Mouse (Mus musculus) hindbrain, embryonic 16.5 days (tissue): Measurements from ENCODE around the gene Exoc6b. TPM values are rescaled to one million over a fixed set of nuclear protein-coding genes. Genes with fewer than 3 reads are reported as not detected.

Experiments used
- ATAC-seq: fragments of 200-750 bp; cut with Nextera tagmentation; 2 replicates; pipeline ENCODE4 v1.8.0; 2017; ENCODE audit warnings: moderate TSS enrichment, moderate library complexity
- H3K27ac ChIP-seq: fragments of 300-500 bp; sonication (generic); 2 replicates; pipeline ENCODE4 v1.5.1; 2014; ENCODE audit warnings: low read depth, mild to moderate bottlenecking, control low read depth, low read length, moderate library complexity
- H3K27me3 ChIP-seq: fragments of 300-500 bp; sonication (generic); replicated peaks from 2 replicates; pipeline ENCODE4 v1.6.1; 2014; ENCODE audit warnings: low read length; ENCODE audit not compliant: control insufficient read depth, insufficient read depth
- H3K36me3 ChIP-seq: fragments of 300-500 bp; sonication (generic); 2 replicates; pipeline ENCODE4 v1.6.1; 2014; ENCODE audit warnings: mild to moderate bottlenecking, low read length, moderate library complexity, mixed read lengths; ENCODE audit not compliant: control insufficient read depth, insufficient read depth
- H3K4me1 ChIP-seq: fragments of 300-500 bp; sonication (generic); 2 replicates; pipeline ENCODE4 v1.6.1; 2014; ENCODE audit warnings: low read depth, low read length; ENCODE audit not compliant: control insufficient read depth, insufficient read depth
- H3K4me2 ChIP-seq: fragments of 300-500 bp; sonication (generic); 2 replicates; pipeline ENCODE4 v1.6.1; 2014; ENCODE audit warnings: mild to moderate bottlenecking, low read length, control low read depth, moderate library complexity
- H3K4me3 ChIP-seq: fragments of 300-500 bp; sonication (generic); 2 replicates; pipeline ENCODE4 v1.5.1; 2014; ENCODE audit warnings: mild to moderate bottlenecking, low read length, control low read depth, moderate library complexity
- H3K9ac ChIP-seq: fragments of 300-500 bp; sonication (generic); 2 replicates; pipeline ENCODE4 v1.6.1; 2014; ENCODE audit warnings: low read depth, mild to moderate bottlenecking, control low read depth, low read length, moderate library complexity
- H3K9me3 ChIP-seq: fragments of 300-500 bp; sonication (generic); 2 replicates; pipeline ENCODE4 v1.6.1; 2014; ENCODE audit warnings: mild to moderate bottlenecking, low read length, moderate library complexity; ENCODE audit not compliant: control insufficient read depth
- WGBS: fragments of 180-500 bp; shearing (Covaris S2); extraction: QIAGEN DNeasy Blood & Tissue Kit; methylation state at CpG from one replicate; pipeline ENCODE4 v1.1.7; 2014; 5-methylcytosine and 5-hydroxymethylcytosine counted together
- polyA plus RNA-seq: library from polyadenylated mRNA; unstranded; fragments of >200 nt; fragmentation: Nextera tagmentation; extraction: Ambion mirVana; gene quantifications from 2 replicates; pipeline ENCODE4 v1.2.1, GENCODE M21; 2015

The Exoc6b gene
- polyA plus RNA-seq, 1 experiment from 2014 or later: 46.5 TPM

DNA sequence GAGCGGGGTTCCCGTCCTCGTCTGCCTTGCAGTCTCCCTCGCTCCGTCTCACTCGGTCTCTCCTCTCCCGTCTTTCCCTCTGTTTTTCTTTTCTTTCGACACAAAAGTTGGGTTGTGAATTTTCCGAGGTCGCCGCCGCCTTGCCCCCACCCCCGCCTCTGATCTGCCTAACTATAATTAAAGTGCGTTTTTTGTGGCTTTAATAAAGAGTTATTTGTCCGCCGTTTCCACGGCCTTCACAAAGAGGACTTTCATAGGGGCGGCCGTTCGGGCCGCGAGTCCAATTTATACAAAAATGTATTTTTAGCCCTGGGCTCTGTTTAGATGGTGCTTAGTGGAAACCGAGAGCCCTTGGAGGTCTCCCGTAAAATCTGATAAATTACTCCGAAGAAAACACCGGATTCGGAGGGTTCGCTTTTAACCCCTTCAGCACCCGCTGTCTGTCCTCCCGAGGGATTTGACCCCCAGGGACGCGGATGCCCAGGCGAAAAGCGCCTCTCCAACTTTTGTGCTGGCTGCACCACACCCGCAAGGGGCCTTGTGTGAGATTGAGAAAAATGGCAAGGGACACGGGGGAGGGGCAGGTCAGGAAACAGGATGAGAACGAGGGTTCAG lies 483.5 kb downstream of the Exoc6b start:
- Histone ChIP-seq H3K9ac (peak overlapping the region; percentile 54), H3K4me3 (peak overlapping the region; percentile 53), H3K9me3 (no peaks in the 10 kb centered on the region), H3K4me2 (peak overlapping the region; percentile 76), H3K27me3 (peaks cover 49% of the 10 kb centered on the region), H3K4me1 (peaks cover 60% of the 10 kb centered on the region), H3K27ac (no peak overlapping the region; the same call in 1 of the 2 replicates), H3K36me3 (no peaks in the 10 kb centered on the region)
- under 1% methylated on average over 37 of the region's 37 CpGs for WGBS
- ATAC-seq: no peak

DNA sequence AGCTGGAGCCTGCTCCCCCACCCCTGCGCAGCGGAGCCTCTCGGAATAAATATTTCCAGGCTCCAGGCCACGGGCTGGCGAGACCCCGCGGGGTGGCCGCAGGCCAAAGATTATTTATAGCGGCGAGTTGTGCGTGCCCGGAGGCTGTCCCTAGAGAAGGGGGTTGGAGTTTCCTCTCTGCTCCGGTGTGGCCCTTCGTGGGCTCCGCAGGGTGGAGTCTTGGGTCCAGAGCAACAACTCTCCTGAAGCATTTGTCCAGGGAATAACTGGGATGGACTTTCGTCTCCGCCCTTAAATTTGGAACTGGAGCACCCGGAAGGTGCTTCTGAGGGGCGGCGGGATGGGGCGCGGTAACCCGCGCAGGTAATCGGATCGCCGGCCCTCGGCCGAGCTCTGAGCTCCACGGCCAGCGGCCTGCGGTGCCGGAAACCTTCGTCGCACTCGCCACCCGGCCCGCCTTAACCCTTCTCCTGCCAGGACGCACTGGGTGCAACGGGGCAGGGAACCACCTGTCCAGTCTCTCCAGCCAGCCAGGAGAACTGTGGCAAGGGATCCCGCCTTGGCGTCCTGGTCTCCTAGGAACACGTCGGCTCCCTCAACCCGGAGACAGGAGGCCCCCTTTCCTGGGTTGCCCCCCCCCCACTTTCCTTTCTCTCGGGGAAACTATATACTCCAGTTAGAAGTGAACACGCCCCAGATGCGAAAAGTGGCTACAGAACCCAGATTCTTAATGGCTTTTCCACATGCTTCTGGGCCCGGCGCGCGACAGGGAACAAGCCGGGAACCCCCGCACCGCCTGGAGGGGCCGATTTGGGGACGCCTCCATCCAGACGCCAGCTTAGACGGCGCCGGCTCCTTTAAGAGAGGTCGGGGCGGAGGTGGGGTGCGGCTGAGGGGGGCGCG lies 484.3 kb downstream of the Exoc6b start:
- peak overlapping the region; percentile 53 for H3K4me3 ChIP-seq
- H3K27ac ChIP-seq: peak overlapping the region; percentile 29; the same call in 1 of the 2 replicates
- H3K4me2 ChIP-seq: peak overlapping the region; percentile 76
- peaks cover 51% of the 10 kb centered on the region for H3K27me3 ChIP-seq
- H3K4me1 ChIP-seq: peaks cover 58% of the 10 kb centered on the region
- no peaks in the 10 kb centered on the region for H3K9me3 ChIP-seq
- no peaks in the 10 kb centered on the region for H3K36me3 ChIP-seq
- peak overlapping the region; percentile 54 for H3K9ac ChIP-seq
- ATAC-seq: no peak
- whole genome bisulfite sequencing: under 1% methylated on average over 65 of the region's 66 CpGs

DNA sequence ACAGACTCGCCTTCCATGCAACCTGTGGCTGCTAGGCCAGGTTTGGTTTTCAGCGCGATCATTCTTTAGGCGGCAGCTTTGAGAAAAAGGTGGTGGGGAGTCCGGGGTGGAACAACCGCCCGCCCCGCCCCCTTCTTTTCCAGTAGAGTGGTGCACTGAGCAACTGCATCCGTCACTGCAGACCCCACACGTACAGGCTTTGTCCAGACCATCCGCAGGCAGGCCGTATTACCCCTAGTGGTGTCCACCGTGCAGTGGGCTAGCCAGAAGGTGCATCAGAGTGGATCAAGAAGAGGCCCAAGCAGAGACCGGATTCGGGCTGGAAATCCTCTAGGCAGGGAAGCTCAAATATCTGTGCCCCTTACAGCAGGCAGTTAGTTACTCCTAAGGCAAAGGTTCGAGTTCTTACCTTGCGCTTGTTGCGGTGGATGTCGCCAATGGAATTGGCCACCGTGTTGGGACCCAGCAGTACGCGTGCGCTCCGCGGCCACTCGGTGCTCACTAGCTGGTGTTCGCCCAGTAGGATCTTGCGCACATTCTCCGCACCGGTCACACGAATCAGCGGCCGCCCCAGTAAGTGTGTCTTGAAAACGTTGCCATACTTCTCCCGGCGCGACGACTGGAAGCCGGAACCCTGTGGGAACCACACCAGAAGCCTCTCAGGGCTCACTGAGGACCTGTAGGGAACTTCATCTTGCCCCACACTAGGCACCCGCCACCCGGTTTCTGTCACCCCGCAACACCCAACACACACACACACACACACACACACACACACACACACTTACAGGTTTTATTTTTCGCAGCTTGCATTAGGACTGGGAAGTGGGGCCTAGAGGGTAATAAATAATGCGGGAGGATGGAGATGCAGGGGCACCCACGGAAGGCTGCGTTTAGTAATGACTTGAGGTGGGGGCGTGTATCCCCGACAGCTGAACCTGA lies 485.2 kb downstream of the Exoc6b start:
- 1% methylated on average over 48 of the region's 48 CpGs for WGBS
- H3K36me3 ChIP-seq: no peaks in the 10 kb centered on the region
- no peak for ATAC-seq
- peak overlapping the region; percentile 53 for H3K4me3 ChIP-seq
- H3K27ac ChIP-seq: peak overlapping the region; percentile 40; the same call in 1 of the 2 replicates
- peaks cover 49% of the 10 kb centered on the region for H3K27me3 ChIP-seq
- H3K4me2 ChIP-seq: peak overlapping the region; percentile 76
- H3K9me3 ChIP-seq: no peaks in the 10 kb centered on the region
- peaks cover 50% of the 10 kb centered on the region for H3K4me1 ChIP-seq
- H3K9ac ChIP-seq: peak overlapping the region; percentile 54

DNA sequence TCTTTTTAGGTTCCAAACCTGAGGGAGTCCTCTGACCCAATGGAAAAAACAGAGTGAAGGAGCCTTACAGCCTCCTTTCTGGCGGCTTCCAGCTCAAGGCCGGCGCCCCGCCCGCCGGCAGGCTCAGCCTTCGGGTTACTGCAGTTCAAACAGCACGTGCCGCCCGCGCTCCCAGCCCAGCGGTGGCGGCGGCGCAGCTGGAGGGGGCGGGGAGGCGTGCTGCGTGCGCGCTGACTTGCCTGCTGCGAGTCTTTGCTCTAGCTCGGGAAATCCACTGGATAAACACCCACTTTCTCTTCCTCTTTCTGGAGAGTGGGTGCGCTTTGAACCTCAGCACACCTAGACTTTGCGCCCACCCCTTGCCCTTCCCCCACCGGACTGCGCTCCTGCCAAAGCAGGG lies 485.9 kb downstream of the Exoc6b start:
- H3K27ac ChIP-seq: peak overlapping the region; percentile 40; the same call in 1 of the 2 replicates
- H3K4me2 ChIP-seq: peak overlapping the region; percentile 76
- no peaks in the 10 kb centered on the region for H3K9me3 ChIP-seq
- H3K4me3 ChIP-seq: peak overlapping the region; percentile 53
- H3K4me1 ChIP-seq: peaks cover 44% of the 10 kb centered on the region
- no peaks in the 10 kb centered on the region for H3K36me3 ChIP-seq
- WGBS: under 1% methylated on average over 26 of the region's 26 CpGs
- ATAC-seq: 0 out of 2 replicates have a peak, but pooled peaks have one; percentile 16
- peaks cover 50% of the 10 kb centered on the region for H3K27me3 ChIP-seq
- peak overlapping the region; percentile 49 for H3K9ac ChIP-seq

DNA sequence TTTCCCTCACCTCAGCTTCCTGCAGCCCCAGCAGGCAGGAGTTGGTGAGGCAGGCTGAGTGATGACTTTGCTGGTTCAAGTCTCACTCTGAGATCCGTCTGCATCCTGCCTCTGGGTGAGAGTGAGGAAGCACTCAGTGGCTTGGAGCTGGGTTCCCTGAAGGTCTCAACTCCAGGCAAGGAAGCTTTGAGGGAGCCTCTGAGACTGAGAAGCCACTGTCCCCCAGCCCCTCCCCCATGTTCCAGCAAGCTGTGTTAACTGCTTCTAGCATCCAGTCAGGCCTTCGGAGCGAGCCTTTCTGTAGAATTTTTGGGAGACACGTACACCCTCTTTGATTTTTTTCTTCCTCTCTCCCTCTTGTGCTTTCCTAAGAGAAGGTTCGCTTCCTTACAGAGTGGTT lies 486.5 kb downstream of the Exoc6b start:
- Histone ChIP-seq H3K36me3 (no peaks in the 10 kb centered on the region), H3K4me3 (no peak overlapping the region), H3K4me2 (peak overlapping the region; percentile 76), H3K9me3 (no peaks in the 10 kb centered on the region), H3K27ac (no peak overlapping the region; the same call in 1 of the 2 replicates), H3K27me3 (peaks cover 47% of the 10 kb centered on the region), H3K4me1 (peaks cover 39% of the 10 kb centered on the region), H3K9ac (no peak overlapping the region)
- 26% methylated on average over 5 of the region's 5 CpGs for WGBS
- ATAC-seq: no peak

DNA sequence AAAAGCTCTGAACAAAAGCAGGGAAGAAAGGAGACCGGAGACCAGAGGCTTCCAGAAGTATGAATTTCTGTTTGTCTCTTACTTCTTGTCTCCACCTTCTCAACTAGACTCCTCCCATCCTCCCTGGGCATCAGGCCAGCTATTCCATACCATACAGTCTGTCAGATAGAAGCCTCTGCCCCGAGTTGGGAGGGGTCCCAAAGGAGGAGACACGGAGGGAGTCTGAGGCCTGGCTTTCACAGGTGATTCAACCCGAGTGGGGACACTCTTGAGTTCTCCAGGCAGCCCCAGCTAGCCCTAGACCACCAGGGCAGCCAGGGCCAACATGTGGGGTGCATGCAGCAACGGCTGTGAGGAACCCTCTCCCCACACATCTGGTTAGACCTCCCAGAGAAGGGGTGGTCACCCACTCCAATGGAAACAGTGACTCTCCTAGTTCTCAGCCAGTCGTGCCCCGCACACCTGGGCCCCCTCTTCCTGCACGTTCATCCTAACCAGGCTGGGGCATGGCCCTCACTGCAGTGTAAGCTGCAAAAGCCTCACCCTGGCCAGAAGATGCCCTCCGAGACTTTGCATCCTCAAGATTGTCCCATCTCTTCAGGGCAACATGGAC lies 487.4 kb downstream of the Exoc6b start:
- Histone ChIP-seq H3K4me3 (no peak overlapping the region), H3K4me2 (peak overlapping the region; percentile 15; the same call in 1 of the 2 replicates), H3K27ac (no peak overlapping the region), H3K36me3 (no peaks in the 10 kb centered on the region), H3K9ac (no peak overlapping the region), H3K27me3 (peaks cover 47% of the 10 kb centered on the region), H3K9me3 (no peaks in the 10 kb centered on the region), H3K4me1 (peaks cover 32% of the 10 kb centered on the region)
- ATAC-seq: no peak
- WGBS: 50% methylated on average over 9 of the region's 9 CpGs

DNA sequence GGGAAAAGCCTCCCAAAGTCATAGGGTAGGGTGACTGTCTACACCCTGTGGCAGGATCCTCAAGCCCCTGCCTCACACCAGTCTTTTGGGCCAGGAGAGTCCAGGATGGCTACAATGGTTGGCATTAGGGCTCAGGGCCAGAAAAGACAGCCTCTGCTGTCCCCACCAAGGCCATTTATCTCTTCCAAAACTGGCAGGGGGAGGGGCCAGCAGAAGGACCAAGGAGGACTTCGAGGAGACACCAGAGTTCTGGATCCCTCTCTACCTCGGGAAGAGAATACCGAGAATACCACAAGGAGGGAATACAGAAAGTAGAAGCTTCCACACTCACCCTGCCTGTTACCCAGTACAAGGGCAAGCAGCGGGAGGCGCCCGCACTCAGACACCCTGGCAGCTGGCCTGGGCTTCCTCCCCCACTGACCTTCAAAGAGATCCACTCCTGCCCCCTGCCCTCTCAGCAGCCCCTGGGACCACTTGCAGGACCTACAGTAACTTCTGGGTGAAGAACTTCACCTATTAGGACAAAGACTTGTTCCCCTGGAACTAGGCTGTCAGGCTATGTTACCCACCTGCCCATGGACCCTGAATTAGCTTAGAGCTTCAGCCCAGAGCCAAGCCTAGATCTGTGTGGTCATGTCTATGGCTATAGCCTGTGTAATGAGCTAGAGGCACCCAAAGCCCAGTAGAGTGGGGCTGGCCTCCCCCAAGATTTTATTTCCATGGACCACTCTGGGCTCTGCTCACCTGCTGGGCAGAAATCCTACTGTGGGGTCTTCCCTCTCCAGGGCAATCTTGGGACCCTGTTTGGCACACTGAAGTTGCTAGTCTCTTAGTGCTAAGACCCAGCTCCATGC lies 488.1 kb downstream of the Exoc6b start:
- Histone ChIP-seq H3K9me3 (no peaks in the 10 kb centered on the region), H3K36me3 (no peaks in the 10 kb centered on the region), H3K27ac (no peak overlapping the region), H3K9ac (no peak overlapping the region), H3K4me1 (peaks cover 32% of the 10 kb centered on the region), H3K4me3 (no peak overlapping the region), H3K27me3 (peaks cover 47% of the 10 kb centered on the region), H3K4me2 (no peak overlapping the region)
- WGBS: 50% methylated on average over 6 of the region's 6 CpGs
- no peak for ATAC-seq

DNA sequence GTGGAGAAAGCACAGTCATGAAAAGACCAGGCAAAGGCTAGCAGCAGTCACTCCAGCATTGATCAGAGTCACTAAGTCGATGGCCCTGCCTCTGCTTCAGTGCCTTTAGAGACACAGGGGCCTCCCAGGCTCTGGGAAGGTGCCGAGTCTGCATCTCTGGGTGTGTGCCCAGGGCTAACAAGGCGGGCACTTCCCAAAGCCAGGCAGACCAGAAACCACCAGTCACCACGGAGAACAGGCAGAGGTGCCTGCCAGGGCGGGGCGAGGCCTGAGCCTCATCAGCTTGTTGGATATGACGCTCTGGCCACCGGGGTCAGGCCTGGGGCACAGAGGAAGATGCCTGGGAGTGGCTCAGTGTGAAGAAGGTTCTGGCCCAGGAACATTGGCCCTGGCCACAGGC lies 489.8 kb downstream of the Exoc6b start:
- no peak overlapping the region for H3K27ac ChIP-seq
- 50% methylated on average over 8 of the region's 8 CpGs for whole genome bisulfite sequencing
- H3K4me1 ChIP-seq: peaks cover 16% of the 10 kb centered on the region
- H3K4me2 ChIP-seq: no peak overlapping the region
- H3K9ac ChIP-seq: no peak overlapping the region
- no peak for ATAC-seq
- H3K36me3 ChIP-seq: no peaks in the 10 kb centered on the region
- peaks cover 40% of the 10 kb centered on the region for H3K27me3 ChIP-seq
- H3K9me3 ChIP-seq: no peaks in the 10 kb centered on the region
- no peak overlapping the region for H3K4me3 ChIP-seq
